Mouse (Mus musculus) cerebellum, adult 11-12 months (tissue): ENCODE data around the gene Zfp710.

Experiments
- DNase-seq: peaks from one replicate; pipeline ENCODE4 v3.0.0; 2022

Gene Zfp710

GRCm38 (mm10) chr7:80081586-80082554, 57.3 kb downstream of the Zfp710 start:
- no peak for DNase-seq

- DNase-seq = no peak
Measured at GRCm38 (mm10) chr7:80084484-80084931, 59.9 kb downstream of the Zfp710 start.

DNA sequence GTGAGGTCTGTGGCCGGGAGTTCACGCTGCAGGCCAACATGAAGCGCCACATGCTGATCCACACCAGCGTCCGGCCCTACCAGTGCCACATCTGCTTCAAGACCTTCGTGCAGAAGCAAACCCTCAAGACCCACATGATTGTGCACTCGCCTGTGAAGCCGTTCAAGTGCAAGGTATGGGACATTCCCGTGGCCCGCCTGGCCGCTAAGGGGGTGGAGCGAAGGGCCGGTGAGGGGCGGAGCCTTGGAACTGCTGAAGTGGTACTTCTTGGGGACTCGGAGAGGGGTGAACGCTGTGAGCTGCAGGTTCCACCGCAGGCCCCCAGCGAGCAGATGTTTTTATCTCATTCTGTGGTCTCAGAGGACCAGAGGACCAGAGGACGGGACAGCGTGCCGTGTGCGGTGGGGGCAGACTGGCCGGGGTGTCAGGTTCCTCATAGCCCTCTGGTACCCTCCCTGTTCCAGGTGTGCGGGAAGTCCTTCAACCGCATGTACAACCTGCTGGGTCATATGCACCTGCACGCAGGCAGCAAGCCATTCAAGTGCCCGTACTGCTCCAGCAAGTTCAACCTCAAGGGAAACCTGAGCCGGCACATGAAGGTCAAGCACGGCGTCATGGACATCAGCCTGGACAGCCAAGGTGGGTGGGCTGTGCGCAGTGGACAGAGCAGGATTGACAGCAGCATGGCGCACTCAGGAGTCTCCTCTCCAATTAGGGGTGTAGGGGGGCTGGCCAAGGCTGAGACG, 61.5 kb downstream of the Zfp710 start:
- DNase-seq = peak; percentile 10

- no peak for DNase-seq
Measured at GRCm38 (mm10) chr7:80088191-80088590, 63.6 kb downstream of the Zfp710 start.

DNA sequence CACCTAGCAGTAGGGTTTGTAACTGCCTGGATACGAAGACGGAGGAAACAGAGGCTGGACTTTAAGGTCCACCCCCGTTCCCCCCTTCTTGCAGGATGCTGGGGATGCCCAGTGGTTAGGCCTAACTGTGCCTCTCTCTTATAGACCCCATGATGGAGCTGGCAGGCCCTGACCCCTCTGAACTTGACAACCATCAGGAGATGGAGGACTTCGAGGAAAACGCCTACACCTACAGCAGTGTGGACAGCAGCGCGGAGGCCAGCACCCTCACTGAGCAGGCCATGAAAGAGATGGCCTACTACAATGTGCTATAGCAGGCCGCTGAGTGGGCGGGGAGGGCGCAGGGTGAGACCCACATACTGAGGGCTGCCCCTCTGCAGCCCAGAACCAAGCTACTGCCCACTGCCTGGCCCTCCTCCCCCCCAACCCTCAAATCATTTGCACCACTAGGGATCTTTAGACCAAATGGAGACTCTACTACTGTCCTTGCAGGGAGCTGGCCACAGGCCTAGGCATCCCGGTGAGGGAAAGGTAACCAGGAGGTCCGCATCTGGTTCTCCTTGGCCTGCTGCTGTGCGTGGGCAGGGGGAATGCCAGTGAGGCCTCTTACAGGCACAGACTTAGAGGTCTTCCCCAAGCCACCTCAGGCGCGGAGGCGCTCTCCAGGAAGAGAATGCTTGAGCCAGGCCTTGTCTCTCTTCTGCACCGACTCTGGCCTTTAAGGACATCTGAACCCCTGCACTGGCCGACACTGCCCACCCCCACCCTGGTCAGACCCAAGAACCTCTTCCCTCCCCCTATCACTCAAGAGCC, 65.8 kb downstream of the Zfp710 start:
- DNase-seq = no peak

DNA sequence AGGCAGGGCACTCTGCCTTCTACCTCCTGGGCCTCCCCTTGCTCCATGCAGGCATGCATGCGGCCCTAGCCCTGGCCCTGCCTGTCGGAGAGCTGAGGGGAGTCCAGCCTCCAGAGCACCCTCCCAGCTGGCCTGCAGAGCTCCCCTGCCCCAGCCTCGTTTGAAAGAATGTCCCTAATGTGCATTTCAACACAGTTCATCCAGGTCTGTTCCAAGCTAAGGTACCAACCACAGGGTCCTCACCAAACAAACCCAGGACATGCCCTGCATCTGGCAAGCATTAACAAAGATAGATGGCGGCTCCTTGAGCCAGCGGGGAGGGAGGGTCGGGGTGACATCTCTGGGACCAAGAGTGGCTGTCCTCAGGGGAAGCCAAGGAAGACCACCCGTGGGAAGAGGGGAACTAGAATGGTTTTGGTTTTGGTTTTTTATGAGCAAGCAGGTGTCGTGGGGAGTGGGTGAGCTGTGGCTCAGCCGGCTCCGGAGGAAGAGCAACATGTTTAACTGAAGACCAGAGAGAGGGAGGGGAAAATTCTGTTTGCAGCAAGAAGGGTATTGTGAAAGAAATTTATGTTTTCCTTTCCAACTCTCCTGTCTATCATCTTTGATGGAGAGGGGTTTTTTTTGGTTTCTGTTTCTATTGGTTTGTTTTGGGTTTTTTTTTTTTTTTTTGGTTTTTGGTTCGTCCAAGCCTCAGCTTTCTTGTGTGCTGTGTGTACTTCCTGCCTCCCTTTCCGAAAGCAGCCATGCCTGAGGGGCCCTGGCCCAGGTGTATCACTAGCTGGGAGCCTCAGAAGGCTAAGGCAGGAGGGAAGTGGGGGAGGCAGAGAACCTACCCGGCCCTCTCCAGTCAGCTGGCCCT, 66.6 kb downstream of the Zfp710 start:
- no peak for DNase-seq

DNA sequence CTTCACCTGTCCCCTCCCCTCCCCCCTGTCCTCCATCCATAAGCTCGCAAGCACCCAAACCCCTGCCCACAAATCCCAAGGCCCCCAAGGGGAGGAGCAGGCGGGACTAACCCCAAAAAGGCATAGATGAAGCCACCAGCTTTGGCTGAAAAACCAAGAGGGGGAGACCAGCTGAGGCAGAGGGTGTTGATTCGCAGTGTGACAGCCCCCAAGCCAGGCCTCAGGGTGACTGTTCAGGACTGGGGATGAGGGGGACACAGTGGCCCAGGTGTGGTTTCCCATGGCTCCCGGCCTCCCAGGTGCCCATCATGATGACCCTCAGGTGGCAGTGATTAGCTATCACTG, 67.2 kb downstream of the Zfp710 start:
- DNase-seq = no peak

DNA sequence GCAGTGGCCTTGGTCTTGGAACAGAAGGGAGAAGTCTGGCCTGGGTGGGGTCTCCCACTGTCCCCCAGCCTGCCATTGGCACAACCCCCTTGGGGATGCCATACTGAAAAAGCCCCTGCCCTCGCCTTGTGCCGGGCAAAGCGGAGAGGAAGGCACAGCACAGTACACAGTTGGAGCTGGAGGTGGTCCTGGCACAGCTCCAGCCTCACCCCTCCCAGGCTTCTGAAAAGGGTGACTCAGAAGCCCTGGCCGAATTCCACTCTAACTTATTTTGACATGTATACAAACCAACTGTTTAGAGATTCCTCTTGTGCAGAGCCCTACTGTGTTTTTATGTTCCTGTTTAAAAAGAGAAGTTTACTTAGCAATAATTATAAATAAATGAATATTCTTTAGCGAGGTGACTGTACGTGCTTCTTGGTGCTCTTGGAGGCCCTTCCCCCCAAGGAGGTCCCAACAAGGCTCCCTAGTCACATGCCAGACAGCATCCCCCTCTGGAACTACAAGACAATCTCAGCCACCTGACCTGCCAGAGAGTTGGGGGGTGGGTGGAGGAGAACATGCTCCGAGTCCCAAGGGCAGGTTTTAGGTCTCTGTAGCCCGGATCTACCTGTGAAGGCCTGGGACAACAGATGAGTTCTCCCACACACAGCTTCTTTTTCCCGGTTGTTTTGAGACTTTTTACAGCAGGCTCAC, 67.9 kb downstream of the Zfp710 start:
- peak; percentile 51 for DNase-seq

DNA sequence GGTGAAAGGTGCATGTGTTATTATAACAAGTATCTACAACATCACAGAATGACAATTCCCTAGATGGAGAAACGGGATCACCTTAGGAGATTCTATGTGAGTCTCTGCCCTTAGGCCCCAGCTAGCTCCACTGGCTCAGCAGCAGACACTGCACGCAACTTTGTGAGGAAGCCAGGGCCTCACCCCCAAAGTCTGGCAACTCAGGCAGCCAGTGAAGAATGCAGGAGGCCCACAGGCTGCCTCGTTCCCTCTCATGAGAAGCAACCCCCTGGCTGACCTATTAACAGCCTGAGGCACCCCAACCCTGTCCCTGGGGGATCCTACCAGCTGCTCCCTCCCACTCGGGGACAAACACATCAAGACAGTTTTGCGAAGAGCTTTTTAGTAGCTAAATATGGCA, 69.9 kb downstream of the Zfp710 start:
- DNase-seq = no peak

DNA sequence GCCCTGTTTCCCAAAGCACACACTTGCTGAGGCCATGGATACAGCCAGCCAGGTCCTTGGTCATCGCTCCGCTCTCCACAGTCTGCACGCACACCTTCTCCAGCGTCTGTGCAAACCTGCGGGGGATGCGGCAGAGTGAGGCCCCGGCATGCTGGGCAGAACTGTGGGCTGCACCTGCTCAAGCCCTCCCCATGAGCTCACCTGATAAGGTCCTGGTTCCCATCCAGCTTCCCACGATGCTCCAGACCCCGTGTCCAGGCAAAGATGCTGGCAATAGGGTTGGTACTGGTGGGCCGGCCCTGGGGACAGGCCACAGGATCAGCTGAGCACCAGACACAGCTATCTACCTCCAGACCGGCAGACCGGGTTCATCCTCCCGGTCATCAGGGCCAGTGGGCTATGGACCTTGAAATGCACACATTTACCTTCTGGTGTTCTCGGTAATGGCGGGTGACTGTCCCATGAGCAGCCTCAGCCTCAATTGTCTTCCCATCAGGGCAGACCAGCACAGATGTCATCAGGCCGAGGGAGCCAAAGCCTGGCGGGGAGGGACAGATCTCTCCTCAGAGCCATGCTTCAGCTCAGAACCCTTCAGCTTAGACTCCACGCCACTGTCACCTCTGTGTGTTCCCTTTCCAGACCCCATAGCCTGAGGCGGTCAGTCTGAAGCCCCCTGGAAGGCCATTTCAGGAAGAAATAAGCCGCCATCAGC, 71.1 kb downstream of the Zfp710 start:
- DNase-seq = no peak

GRCm38 (mm10) chr7:80098389-80098976, 73.9 kb downstream of the Zfp710 start:
- no peak for DNase-seq

DNA sequence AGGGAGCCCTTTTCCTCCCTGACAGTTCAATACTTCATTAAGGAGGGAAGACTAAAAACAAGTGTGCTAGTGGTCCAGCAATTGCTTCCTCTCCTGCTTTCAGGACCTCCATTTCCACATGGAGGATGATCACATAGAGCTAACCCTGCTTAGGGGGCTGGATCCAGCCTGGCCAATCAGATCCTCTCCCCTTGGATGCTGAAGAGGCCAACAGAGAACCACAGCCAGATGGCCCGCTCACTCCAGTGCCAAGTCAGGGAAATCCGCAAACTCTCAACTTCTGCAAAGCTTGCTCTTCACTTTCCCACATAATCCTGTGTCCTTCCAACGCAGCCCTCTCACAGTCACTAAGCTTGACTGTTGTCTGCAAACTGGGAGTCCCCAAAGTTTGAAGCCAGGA, 78.7 kb downstream of the Zfp710 start:
- DNase-seq = no peak

GRCm38 (mm10) chr7:80105637-80106390, 81.2 kb downstream of the Zfp710 start:
- no peak for DNase-seq

DNA sequence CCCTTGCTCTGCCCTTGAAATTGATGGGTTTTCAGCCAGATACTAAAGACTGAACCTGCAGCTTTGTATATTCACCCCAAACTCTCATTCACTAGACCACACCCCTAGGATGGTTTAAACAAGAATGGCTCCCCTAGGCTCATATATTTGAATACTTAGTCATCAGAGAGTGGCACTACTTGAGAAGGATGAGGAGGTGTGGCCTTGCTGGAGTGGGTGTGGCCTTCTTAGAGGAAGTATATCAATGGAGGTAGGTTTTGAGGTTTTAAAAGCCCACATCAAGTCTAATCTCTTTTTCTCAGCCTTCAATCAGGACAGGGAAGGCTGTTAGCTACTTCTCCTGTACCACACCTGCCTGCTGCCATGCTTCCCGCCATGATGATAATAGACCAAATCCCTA, 81.8 kb downstream of the Zfp710 start:
- no peak for DNase-seq

GRCm38 (mm10) chr7:80111066-80112045, 86.7 kb downstream of the Zfp710 start:
- DNase-seq = no peak

GRCm38 (mm10) chr7:80113989-80114388, 89.4 kb downstream of the Zfp710 start:
- DNase-seq = peak; percentile 45

DNA sequence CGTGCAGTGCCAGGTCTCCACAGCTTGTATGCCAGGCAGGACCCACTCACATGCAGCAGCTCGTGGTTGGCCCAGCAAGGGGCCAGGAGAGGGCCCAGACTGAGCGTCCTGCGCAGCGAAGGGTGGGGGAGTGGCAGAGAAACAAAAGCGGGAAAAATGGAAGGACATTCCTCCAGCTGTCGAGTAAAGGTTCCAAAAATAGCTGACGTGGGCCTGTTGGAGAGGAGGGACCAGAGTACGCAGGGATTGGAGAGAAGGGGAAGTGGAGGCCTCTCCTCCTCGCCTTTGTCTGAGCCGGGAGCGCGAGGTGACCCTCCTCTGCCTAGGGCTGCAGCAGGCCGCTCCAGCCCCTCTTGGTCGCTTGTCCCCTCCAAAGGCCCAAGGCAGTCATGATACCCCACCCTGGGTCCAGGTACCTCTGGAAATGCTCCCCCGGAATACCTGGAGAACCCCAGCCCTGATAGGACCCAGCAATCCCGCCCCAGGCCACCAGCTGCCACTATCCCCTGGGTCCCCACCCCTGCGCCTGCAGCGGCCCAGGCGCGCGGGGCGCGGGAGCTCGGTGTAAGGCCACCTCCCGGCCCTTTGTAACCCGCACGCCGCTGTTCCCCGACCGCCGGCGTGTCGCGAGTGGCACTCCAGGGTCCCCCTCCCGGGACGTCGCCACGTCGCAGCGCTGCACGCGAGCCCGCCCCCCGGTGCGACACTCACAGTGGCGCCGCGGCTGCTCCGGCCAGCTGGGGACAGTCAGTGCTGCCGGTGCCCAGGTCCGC, 90.0 kb downstream of the Zfp710 start:
- peak; percentile 67 for DNase-seq

- peak; percentile 95 for DNase-seq
Measured at GRCm38 (mm10) chr7:80115224-80115590, 90.6 kb downstream of the Zfp710 start, which contains the start of gene Idh2. Idh2 (minus strand) TSS chr7:80115392.
